Mouse (Mus musculus): ENCODE data around the gene Xxylt1.

DNA sequence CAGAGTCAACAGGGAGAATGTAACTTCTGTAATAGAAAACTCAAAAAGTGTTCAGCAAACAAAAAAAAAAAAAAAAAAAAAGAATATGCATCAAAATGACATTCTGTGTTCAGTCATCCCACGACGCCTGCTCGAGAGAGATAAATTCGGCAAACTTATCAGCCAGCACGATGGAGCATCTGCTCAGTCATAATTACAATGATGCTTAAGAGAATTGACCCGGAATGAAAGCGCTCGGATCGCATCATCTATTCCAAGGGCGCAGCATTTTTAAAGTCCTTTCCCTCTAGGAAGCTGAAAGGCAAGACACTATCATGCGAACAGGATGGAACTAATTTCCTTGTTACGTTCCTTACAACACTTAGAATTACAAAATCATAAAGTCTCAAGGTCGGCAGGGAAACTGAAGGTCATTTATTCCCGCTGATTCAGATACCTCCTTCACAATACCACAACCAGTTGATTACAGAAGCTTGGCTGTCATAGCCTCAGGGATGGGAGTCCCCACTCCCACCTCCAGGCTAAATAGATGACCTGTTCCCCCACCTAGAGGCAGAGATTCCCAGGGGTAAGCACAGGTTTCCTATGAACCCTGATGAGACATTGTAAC, 165.5 kb downstream of the Xxylt1 start:
- TF ChIP-seq GATA1 (IDR thresholded peaks at IDR 0.05; ENCODE audit: borderline replicate concordance, low read length) (no peak), FLI1 (IDR thresholded peaks at IDR 0.05; ENCODE audit: low read length) (no peak)

Data from megakaryocyte, embryonic 14.5 days (primary cell).